Mouse (Mus musculus): ENCODE data around the gene Tgds. TPM values are rescaled to one million over a fixed set of nuclear protein-coding genes. Genes with fewer than 3 reads are reported as not detected.
A peak's percentile ranks its signal among the peaks of the same experiment; 100 is the strongest.
"Not testable (repeated sequence)": the region's sequence is repeated elsewhere in the genome, so short reads cannot be mapped to it uniquely, and the experiment has no call there.

The Tgds gene
- total RNA-seq (2021): 10 to 100 TPM; 10.2 to 10.6 TPM
- long read RNA-seq, transcript Tgds-201 (12 exons, 1,682 nt): major isoform, 6 of 15 reads
- long read RNA-seq, transcript Tgds-202 (11 exons, 2,153 nt): major isoform, 6 of 15 reads
- long read RNA-seq, partial matches to known transcripts: 0 of 15 reads
- long read RNA-seq, other reads (novel, unspliced or antisense): 3 of 15 reads

DNA sequence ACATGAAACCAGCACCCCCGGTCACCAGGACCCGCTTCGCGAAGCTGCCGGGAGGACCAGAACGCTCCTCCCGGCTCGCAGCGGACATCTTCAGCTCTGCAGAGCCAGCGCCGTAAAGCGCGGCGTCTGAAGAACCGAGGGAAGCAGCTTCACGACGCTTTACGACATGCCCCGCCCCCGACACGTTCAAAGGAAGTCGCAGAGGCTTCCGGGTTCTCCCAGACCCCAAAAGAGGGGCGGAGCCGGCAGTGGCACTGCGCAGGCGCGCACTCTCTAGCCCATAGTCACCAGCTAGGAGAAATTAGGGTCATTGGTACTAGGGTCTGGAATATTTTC, at the start of gene Tgds:
Gene Tgds, minus strand, starts transcription at position 114 of the 336 bp plus-strand sequence.
- DNase-seq (ENCODE audit: low spot score in 2 of 2): peak; percentile 97

DNA sequence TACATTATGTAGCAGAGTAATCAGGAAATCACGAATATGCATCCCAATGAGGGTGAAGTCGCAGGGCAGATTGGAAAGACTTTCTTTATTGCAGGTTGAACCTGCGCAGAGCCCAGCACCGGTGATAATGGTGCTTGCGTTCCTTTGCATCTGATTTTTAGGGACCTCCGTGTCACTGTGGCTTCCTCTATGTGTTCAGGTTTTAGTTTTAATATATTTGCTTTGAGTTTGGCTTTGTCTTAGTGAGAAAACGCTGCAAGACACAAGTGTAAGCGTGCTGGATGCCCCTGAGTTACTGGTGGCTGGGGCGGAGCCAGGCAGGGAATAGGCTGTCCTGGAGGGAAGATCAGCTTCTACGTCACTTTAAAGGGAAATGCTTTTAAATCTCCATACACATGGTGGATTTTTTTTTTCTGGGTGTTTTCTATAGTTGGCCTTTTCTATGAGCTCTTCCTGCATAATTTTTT, 48.2 kb upstream of the Tgds start:
- DNase-seq (ENCODE audit: low spot score in 2 of 2): peak in 1 of 2 experiments; percentile 41

DNA sequence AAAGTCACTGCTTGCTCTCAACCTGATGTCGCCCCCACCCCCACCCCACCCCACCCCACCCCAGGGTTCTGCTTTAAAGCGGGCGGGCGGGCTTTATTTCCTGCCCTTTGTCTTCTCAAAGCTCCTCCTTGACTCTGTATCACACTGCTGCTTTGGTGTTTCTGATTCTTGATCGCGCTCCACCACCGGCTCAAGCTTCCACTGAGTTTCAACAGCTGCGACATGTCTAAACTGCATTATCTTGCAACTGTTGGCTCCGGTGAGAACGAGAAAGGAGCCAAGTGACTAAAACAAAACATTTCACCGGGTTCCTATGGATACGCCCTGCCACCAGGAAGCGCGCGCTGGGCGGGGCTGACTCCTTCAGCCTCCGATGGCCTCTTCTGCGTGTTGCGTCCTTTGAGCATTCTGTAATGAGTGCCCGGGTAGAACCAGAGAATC, 47.6 kb upstream of the Tgds start:
- peak in 1 of 2 experiments; percentile 36 for DNase-seq (ENCODE audit: low spot score in 2 of 2)

DNA sequence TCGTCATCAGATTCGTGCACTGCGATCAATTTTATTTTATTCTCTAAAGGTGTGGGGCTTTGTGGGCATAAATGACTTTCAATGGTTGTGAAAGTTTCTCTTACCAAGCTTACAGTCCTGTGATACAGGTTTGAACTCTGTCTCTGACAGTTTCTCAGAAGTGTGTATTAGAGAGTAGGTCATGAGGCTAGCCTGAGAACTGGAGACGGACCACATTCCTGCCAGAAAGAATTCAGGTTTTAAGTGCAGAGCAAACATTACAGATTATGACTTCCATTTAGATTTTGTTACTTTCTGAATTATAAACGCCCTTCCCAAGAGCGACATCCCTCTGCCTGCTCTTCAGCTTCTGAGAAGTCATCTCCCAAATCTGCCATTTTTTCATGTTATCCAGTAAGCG, 47.1 kb upstream of the Tgds start:
- DNase-seq (ENCODE audit: low spot score in 2 of 2): no peak

DNA sequence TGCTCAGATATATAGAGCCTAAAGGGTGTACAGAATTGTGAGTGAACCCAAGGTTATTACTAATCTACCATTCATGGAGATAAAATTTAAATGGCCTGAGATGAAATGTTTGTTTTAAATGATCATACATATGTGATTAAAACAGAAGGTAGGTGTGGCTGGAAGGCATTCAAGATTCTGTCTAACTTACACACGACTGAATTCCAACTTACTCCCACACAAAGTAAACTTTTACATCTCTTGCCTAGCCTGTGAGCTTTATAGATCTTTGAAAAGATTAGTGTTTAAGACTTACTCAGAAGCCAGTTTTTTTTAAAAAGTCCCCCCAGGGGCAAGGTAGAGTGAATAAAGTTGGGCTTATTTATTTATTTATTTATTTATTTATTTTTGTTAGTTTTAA, 46.7 kb upstream of the Tgds start:
- no peak for DNase-seq (ENCODE audit: low spot score in 2 of 2)

DNA sequence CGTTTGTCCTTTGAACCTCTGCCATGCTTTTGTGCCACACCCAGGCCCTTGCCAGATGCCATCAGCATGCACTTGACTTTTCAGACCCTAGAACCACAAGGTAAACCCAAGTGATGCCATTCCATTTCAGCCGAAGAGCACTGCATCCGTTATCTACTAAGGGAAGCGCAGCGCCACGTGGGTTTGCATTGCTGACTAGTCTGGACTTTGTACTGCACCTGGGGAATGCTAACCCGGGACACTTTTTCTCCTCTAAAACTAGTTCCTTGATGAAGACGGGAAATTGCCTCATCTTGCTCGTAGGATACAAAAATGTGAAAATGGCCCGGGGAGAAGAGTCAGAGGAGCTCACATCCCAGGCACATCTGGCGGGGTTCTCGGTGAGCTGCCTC, 43.1 kb upstream of the Tgds start:
- no peak for DNase-seq (ENCODE audit: low spot score in 2 of 2)

DNA sequence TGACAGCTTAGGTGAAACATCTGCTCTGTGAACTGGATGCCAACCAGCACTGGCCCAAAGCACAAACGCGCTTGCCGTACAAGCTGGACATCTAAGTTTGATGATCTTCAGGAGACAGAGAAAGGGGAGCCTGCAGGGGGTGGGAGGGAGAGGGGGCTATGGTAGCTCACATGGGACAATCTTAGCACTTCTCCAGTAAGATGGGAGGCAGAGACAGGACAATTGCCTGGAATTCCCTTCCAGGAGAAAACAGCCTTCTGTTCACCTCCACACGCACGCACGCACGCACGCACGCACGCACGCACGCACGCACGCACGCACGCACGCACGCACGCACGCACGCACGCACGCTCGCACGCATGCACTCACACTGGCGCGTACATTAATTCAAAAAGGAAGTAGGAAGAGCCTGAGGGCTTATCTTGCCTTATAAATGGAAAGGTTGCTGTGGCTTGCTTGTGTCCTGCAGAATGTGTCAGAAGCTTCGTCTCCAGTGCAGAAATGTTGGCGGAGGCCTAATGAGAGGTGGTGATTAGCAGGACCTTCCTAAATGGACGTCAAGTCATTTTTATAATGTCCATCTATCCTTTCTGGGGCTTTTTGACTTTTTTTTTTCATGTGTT, 42.6 kb upstream of the Tgds start:
- no peak for DNase-seq (ENCODE audit: low spot score in 2 of 2)

DNA sequence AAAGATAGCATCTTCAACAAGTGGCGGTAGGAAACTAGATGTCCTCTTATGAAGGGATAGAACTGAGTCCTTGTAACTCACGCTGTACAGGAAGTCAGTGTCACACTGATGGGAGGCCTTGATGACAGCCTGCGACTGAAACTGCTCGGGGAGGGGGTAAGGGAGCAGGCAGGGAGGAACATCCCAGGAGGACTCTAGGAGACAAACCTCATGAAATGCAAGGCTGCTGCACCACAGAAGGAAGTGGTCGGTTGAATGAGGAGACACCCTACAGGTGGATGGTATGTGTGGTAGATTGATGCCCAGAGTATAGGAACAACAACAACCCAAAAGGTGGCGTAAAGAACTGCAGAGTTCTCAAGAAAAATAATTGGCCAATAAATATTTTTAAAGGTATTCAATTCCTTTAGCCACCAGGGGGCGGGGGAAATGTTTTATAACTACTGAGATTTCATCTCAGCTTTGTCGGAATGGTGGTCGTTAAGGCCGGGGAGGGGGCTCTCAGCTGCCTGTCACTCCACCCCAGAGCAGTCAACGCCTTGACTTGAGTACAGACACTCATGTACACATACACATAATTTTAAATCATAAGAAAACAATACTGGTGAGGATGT, 41.1 kb upstream of the Tgds start:
- DNase-seq (ENCODE audit: low spot score in 2 of 2): no peak

DNA sequence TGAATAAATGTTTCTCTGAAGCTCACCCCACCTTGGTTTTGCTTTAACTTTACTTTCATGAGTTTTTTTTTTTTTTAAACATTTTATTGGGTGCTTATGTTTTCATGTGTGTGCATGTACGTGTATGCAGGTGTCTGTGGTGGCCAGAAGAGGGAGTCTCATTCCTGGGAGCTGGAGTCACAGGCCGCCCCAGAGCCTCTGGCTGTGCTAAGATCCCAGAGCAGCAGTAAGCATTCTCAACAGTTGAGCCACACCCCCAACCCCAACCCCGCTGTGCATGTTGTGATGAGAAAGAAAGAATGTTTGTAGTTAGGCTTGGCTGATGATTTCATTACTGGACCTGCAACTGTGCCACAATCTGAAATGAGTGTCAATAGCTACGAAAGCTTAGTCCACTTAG, 36.2 kb upstream of the Tgds start:
- no peak for DNase-seq (ENCODE audit: low spot score in 2 of 2)

DNA sequence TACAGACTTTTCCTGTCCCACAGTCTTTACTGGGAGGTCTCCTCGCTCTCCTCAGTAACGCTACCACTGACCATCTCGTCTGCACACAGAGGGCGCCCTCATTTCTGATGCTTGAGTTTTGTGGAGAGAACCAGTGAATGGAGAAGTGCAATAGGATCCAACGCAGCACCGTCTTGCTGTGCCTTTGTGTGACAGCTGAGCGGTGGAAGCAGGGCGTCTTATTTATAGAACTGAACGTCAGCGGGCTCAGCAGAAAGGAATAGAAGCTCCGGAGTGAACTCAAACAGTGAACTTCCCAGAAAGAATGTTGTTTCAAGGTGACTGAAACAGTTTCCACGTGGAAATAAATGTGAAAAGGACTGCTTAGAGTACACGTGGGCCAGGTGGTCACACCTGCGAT, 30.1 kb upstream of the Tgds start:
- no peak for DNase-seq (ENCODE audit: low spot score in 2 of 2)

DNA sequence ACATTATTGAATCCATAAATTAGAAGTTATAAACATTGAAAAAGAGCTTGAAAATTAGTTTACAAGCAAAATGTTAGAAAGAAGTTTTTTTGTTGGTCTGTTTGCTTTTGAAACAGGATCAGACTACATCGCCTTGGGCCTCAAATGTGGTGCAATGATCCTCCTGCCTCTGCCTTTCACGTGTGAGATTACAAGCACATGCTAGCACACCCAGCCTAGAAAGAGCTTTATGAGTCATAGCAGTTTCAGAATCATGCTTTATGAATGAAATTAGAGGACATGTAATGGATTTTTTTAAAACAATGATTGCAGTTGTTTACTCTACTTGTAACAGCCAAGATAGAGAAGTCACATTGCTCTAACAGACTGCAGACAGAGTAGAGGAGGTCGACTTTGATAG, 29.2 kb upstream of the Tgds start:
- no peak for DNase-seq (ENCODE audit: low spot score in 2 of 2)

DNA sequence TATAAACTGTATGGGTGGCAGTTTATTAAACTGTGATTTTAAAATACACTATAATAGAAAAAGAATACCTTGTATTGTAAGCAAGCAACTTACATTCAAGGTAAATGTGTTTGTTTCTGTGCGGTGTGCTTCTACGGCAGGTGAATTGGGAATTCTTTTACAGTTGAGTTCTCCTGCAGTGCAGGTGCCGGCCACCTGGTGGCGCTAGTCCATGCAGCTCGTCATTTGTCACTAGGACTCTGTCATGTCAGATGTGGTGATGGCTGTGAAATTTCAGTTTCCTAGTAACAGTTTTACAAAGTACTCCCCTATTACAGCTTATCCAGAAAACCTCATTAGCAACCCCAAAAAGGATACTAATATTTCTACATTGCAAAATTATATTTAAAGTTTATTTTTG, 24.6 kb upstream of the Tgds start:
- DNase-seq (ENCODE audit: low spot score in 2 of 2): peak; percentile 68 to 76

DNA sequence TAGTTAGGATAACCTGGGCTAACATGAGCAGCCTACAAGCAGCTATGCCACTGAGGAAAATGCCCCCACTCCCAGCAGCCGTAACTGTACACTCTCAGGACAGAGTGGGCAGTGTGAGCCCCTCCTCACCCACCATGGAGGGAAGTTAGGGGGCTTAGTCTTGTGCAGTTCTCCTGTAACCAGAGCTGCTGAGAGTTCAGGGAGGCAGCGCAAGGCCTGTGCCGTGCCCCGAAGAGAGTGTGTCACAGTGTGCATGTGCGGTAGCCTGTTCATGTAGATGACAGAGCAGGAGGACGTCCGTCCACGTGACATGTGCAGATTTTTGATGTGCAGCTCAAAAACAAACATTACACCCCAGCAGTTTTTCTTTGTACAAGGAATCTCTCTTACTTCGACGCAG, 24.2 kb upstream of the Tgds start:
- DNase-seq (ENCODE audit: low spot score in 2 of 2): no peak

DNA sequence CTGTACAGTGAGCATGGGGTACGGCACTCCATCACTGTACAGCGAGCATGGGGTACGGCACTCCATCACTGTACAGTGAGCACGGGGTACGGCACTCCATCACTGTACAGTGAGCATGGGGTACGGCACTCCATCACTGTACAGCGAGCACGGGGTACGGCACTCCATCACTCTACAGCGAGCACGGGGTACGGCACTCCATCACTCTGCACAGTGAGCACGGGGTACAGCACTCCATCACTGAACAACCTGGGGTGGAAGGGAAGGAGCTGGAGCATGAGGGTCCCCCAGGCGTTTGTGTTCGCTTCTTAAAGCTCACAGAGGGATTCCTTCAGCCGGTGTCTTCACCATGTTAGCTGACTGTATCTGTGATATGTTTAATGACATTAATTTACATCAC, 23.5 kb upstream of the Tgds start:
- DNase-seq (ENCODE audit: low spot score in 2 of 2): not testable (repeated sequence)

DNA sequence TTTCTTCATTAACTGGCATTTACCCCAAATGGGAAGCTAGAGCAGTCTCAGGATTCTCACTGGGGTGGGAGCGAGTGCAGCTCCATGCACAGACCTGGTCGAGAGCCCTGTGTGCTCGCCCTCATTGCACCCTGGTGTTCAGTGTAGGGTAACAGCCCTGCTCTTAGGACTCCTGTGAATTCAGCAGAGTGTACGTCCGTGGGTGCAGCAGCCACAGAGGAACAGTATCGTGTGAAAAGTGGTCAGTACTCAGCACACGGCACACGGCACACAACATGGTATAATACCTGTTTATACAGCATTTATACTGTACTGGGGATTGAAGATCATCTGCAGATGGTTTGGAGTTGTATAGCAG, 19.7 kb upstream of the Tgds start:
- DNase-seq (ENCODE audit: low spot score in 2 of 2): no peak

DNA sequence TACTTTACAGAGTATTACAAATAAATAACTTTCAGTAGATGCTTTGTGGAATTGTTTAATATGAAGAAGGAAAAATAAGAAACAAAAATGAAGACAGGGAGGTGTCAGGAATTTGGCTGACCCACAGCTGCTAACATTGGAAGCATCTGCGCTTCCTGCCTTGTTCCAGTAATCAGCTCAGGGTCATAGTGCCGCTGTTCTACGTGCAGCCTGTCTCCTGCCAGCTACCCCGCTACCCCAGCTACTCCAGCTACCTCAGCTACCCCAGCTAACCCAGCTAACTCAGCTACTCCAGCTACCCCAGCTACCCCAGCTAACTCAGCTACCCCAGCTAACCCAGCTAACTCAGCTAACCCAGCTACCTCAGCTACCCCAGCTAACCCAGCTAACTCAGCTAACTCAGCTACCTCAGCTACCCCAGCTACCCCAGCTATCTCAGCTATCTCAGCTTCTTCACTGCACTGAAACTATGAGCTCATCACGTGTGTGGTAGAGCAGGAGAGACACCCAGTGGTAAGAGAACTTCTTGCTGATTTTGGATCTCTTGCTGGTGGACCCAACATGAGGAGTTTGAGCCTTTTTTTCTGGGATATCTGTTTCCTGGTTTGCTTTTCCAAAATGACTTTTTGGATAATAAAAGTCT, 19.2 kb upstream of the Tgds start:
- peak in 1 of 2 experiments; percentile 50 for DNase-seq (ENCODE audit: low spot score in 2 of 2)

DNA sequence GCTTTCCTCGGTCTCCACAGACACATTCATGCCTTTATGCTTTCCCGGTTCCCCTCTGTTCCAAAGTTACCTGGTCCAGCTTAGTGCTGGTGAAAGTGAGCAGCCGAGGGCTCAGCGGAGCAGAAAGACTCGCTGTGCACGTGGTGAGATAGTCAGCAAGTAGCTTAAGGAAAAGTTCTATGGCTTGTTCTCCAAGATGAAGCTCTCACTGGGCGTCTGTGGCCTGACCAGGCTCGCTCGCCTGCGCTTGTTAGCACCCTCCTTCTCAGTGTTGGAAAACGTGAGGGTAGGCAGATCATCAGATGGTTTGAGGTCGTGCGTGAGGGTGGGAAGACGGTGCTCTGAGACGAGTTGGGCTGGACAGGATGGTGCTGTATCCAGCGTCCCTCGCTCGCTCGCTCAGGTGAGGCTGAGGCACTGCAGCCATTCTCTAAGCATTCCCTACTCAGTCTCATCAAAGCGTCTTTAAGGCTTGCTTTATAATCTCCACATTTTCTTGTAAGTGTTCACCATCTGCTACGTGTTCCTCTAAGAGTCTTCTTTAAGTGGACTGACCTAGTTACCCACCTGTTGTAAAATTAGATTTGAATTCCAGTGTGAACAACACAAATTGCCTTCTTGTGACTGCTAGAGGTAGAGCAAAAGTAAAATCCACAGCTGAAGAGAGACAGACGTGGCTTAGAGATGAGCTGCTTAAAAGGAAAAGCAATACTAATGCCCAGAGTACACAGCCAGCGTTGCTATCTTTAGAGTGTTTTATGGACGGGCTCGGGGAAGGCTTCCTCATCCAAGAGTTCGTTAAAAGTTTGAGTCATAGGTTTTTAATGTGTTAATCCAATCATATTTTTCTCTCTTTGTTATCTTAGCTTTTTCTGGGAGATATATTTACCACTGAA, 18.3 kb upstream of the Tgds start:
- DNase-seq (ENCODE audit: low spot score in 2 of 2): no peak

DNA sequence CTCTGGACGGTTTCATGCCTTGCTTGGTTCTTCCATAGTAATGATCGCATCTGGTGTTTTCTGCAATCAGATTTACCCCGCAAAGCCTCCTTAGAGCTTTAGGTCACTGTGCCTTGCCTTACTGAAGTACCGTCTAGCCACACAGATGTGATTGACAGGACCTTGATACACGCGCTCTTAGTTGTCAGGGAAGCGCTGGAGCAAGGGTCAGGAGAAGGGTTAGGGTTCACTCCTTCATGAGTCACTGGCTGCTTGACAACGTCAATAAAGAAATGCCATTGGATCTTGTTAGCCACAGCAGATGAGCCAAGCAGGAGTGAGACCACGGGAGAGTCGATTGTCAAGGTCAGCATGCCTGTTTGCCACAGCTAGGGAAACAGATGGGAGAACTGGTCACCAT, 16.0 kb upstream of the Tgds start:
- no peak for DNase-seq (ENCODE audit: low spot score in 2 of 2)

DNA sequence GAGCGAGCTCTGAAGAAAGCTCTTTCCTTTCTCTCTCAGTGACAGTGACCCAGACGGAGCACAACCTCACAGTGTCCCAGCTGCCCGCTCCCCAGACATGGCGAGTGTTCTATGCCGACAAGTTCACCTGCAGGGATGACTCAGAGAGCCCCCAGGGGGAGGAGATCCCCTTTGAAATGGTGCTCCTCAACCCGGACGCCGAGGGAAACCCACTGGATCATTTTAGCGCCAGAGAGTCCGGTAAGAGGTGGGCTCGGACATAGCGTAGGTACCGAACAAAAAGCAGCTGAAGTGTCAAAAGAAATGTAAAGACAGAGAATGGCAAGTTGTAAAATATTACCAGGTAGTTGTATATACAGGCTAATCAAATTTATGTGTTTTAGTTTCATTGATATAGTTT, 15.5 kb upstream of the Tgds start:
- no peak for DNase-seq (ENCODE audit: low spot score in 2 of 2)

DNA sequence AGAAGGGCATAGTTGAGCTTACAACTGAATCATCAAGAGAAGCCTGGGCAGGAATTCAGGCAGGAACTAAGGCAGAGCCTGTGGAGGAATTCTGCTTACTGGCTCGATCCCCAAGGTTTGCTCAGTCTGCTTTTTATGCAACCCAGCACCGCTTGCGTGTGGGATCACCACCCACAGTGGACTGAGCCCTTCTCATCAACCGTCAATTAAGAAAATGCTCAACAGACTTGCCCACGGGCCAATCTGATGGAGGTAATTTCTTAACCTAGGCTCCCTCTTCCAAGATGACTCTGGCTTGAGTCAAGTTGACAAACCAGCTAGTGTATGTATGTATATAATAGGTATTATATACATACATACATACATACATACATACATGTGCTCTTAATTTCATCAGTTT, 9.7 kb upstream of the Tgds start:
- no peak for DNase-seq (ENCODE audit: low spot score in 2 of 2)

DNA sequence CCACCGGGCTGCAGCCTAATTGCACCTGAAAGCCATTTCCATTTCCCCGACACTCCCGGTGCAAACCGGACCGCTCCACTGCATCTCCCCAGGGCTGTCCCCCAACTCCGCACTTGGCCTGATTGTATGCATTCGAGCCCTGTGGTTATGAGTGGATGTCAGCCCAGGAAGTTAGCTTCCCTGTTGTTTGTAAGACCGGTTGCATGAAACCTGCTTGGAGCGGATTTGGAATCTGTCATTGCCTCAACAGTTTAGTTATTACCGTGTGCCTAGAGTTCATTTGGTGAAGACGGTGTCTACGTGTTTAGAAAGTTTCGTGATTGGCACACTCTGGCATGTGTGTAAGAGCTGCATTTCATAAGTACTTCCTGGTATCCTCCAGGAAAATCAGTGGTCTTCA, 4.9 kb upstream of the Tgds start:
- DNase-seq (ENCODE audit: low spot score in 2 of 2): no peak

All from layer of hippocampus, postnatal 10 days (tissue).